Mouse (Mus musculus) lung, embryonic 15.5 days (tissue): ENCODE results near the gene Urod. TPM values are rescaled to one million over a fixed set of nuclear protein-coding genes. Genes with fewer than 3 reads are reported as not detected.

Experiments
- ATAC-seq: fragments of 200-750 bp; cut with Nextera tagmentation; 2 replicates; pipeline ENCODE4 v1.8.0; 2017; ENCODE audit warnings: moderate number of reproducible peaks, borderline replicate concordance; ENCODE audit not compliant: low FRiP score, low TSS enrichment; ENCODE audit errors: extremely low read depth
- H3K27ac ChIP-seq: fragments of 300-500 bp; sonication (generic); 2 replicates; pipeline ENCODE4 v1.5.1; 2015; ENCODE audit warnings: moderate library complexity, mild to moderate bottlenecking, inconsistent platforms
- H3K27me3 ChIP-seq: fragments of 300-500 bp; sonication (generic); 2 replicates; pipeline ENCODE4 v1.6.1; 2015; ENCODE audit warnings: inconsistent platforms
- H3K36me3 ChIP-seq: fragments of 300-500 bp; sonication (generic); 2 replicates; pipeline ENCODE4 v1.6.1; 2015; ENCODE audit warnings: inconsistent platforms
- H3K4me1 ChIP-seq: fragments of 300-500 bp; sonication (generic); 2 replicates; pipeline ENCODE4 v1.6.1; 2015; ENCODE audit warnings: inconsistent platforms
- H3K4me2 ChIP-seq: fragments of 300-500 bp; sonication (generic); 2 replicates; pipeline ENCODE4 v1.6.1; 2015; ENCODE audit warnings: inconsistent platforms, mild to moderate bottlenecking, moderate library complexity
- H3K4me3 ChIP-seq: fragments of 300-500 bp; sonication (generic); 2 replicates; pipeline ENCODE4 v1.5.1; 2015; ENCODE audit warnings: mild to moderate bottlenecking, inconsistent platforms
- H3K9ac ChIP-seq: fragments of 300-500 bp; sonication (generic); 2 replicates; pipeline ENCODE4 v1.6.1; 2015; ENCODE audit warnings: inconsistent platforms
- H3K9me3 ChIP-seq: fragments of 300-500 bp; sonication (generic); 2 replicates; pipeline ENCODE4 v1.6.1; 2016; ENCODE audit warnings: inconsistent platforms
- WGBS: fragments of 180-500 bp; shearing (Covaris S2); methylation state at CpG from one replicate; pipeline ENCODE4 v1.1.7; 2015; 5-methylcytosine and 5-hydroxymethylcytosine counted together
- polyA plus RNA-seq: library from polyadenylated mRNA; unstranded; fragments of >200 nt; fragmentation: Nextera tagmentation; extraction: Ambion mirVana; gene quantifications from 2 replicates; pipeline ENCODE4 v1.2.1, GENCODE M21; 2015

Gene Urod
- polyA plus RNA-seq, result 91.7 and 103 TPM in 2 replicates

- WGBS, result under 1% methylated on average over 38 of the region's 38 CpGs
- H3K27me3 ChIP-seq, result no peaks in the 10 kb centered on the region
- peaks cover 25% of the 10 kb centered on the region for H3K4me1 ChIP-seq
- H3K4me2 ChIP-seq, result peak within 1 kb of the TSS; percentile 98
- peak within 1 kb of the TSS; percentile 69 for H3K27ac ChIP-seq
- peak within 1 kb of the TSS; percentile 88 for H3K9ac ChIP-seq
- H3K36me3 ChIP-seq, result peaks cover 15% of the 10 kb centered on the region
- peak; percentile 95 for ATAC-seq
- H3K9me3 ChIP-seq, result no peaks in the 10 kb centered on the region
- peak within 1 kb of the TSS; percentile 99 for H3K4me3 ChIP-seq
Measured at GRCm38 (mm10) chr4:116993672-116994621, at the start of gene Urod. Gene Urod (minus strand): TSS chr4:116994413.

GRCm38 (mm10) chr4:117041283-117041721 is 47.1 kb upstream of the Urod start:
- Histone ChIP-seq H3K4me3 (no peak overlapping the region), H3K4me2 (0 out of 2 replicates have a peak overlapping the region, but pooled peaks have one; percentile 7), H3K27ac (peak overlapping the region; percentile 75), H3K9ac (no peak overlapping the region), H3K9me3 (no peaks in the 10 kb centered on the region), H3K27me3 (no peaks in the 10 kb centered on the region), H3K36me3 (no peaks in the 10 kb centered on the region), H3K4me1 (peaks cover 21% of the 10 kb centered on the region)
- WGBS, result 19% methylated on average over 4 of the region's 4 CpGs
- ATAC-seq, result peak; percentile 89

- no peaks in the 10 kb centered on the region for H3K9me3 ChIP-seq
- no peaks in the 10 kb centered on the region for H3K36me3 ChIP-seq
- no peaks in the 10 kb centered on the region for H3K27me3 ChIP-seq
- peak overlapping the region; percentile 75 for H3K27ac ChIP-seq
- no peak for ATAC-seq
- H3K4me3 ChIP-seq, result no peak overlapping the region
- 0 out of 2 replicates have a peak overlapping the region, but pooled peaks have one; percentile 7 for H3K4me2 ChIP-seq
- peaks cover 21% of the 10 kb centered on the region for H3K4me1 ChIP-seq
- H3K9ac ChIP-seq, result no peak overlapping the region
- WGBS, result 43% methylated on average over 1 of the region's 1 CpGs
Measured at GRCm38 (mm10) chr4:117040791-117041190, 46.6 kb upstream of the Urod start.

GRCm38 (mm10) chr4:117039925-117040687 is 45.9 kb upstream of the Urod start:
- H3K4me1 ChIP-seq, result peaks cover 21% of the 10 kb centered on the region
- no peaks in the 10 kb centered on the region for H3K27me3 ChIP-seq
- H3K36me3 ChIP-seq, result no peaks in the 10 kb centered on the region
- WGBS, result 32% methylated on average over 9 of the region's 9 CpGs
- H3K4me2 ChIP-seq, result no peak overlapping the region
- peak overlapping the region; percentile 75 for H3K27ac ChIP-seq
- H3K9ac ChIP-seq, result no peak overlapping the region
- ATAC-seq, result peak; percentile 27; the same call in 1 of the 2 replicates
- H3K9me3 ChIP-seq, result no peaks in the 10 kb centered on the region
- no peak overlapping the region for H3K4me3 ChIP-seq

- Histone ChIP-seq H3K4me3 (no peak overlapping the region), H3K27me3 (no peaks in the 10 kb centered on the region), H3K9me3 (no peaks in the 10 kb centered on the region), H3K4me2 (no peak overlapping the region), H3K36me3 (peaks cover 14% of the 10 kb centered on the region; the same call in 1 of the 2 replicates), H3K4me1 (no peaks in the 10 kb centered on the region), H3K27ac (no peak overlapping the region), H3K9ac (no peak overlapping the region)
- 84% methylated on average over 1 of the region's 1 CpGs for WGBS
- no peak for ATAC-seq
Measured at GRCm38 (mm10) chr4:117031105-117031504, 36.9 kb upstream of the Urod start.

GRCm38 (mm10) chr4:117023469-117023868 is 29.3 kb upstream of the Urod start:
- Histone ChIP-seq H3K36me3 (peaks cover 20% of the 10 kb centered on the region; the same call in 1 of the 2 replicates), H3K9me3 (no peaks in the 10 kb centered on the region), H3K4me1 (peaks cover 13% of the 10 kb centered on the region), H3K9ac (no peak overlapping the region), H3K4me2 (no peak overlapping the region), H3K27ac (no peak overlapping the region), H3K4me3 (no peak overlapping the region), H3K27me3 (no peaks in the 10 kb centered on the region)
- ATAC-seq, result no peak
- WGBS, result 93% methylated on average over 4 of the region's 4 CpGs

GRCm38 (mm10) chr4:117019206-117020134 is 25.3 kb upstream of the Urod start, which contains the start of gene Eif2b3:
Gene Eif2b3 (plus strand): TSS chr4:117019402.
- H3K4me2 ChIP-seq, result peak within 1 kb of the TSS; percentile 67
- no peaks in the 10 kb centered on the region for H3K9me3 ChIP-seq
- WGBS, result under 1% methylated on average over 61 of the region's 61 CpGs
- H3K27ac ChIP-seq, result no peak within 1 kb of the TSS
- peak; percentile 96 for ATAC-seq
- H3K27me3 ChIP-seq, result no peaks in the 10 kb centered on the region
- peaks cover 13% of the 10 kb centered on the region for H3K4me1 ChIP-seq
- H3K36me3 ChIP-seq, result peaks cover 17% of the 10 kb centered on the region; the same call in 1 of the 2 replicates
- H3K9ac ChIP-seq, result peak within 1 kb of the TSS; percentile 76
- H3K4me3 ChIP-seq, result peak within 1 kb of the TSS; percentile 73

- no peak overlapping the region for H3K9ac ChIP-seq
- H3K4me2 ChIP-seq, result no peak overlapping the region
- H3K4me1 ChIP-seq, result peaks cover 13% of the 10 kb centered on the region
- 84% methylated on average over 7 of the region's 7 CpGs for WGBS
- no peak overlapping the region for H3K4me3 ChIP-seq
- ATAC-seq, result no peak
- no peaks in the 10 kb centered on the region for H3K27me3 ChIP-seq
- no peaks in the 10 kb centered on the region for H3K9me3 ChIP-seq
- H3K27ac ChIP-seq, result no peak overlapping the region
- H3K36me3 ChIP-seq, result peaks cover 12% of the 10 kb centered on the region; the same call in 1 of the 2 replicates
Measured at GRCm38 (mm10) chr4:117018327-117018726, 24.1 kb upstream of the Urod start.

GRCm38 (mm10) chr4:117017738-117018137 is 23.5 kb upstream of the Urod start:
- H3K4me1 ChIP-seq, result peaks cover 13% of the 10 kb centered on the region
- no peak for ATAC-seq
- no peak overlapping the region for H3K4me3 ChIP-seq
- no peak overlapping the region for H3K4me2 ChIP-seq
- WGBS, result 90% methylated on average over 2 of the region's 2 CpGs
- peaks cover 7% of the 10 kb centered on the region; the same call in 1 of the 2 replicates for H3K36me3 ChIP-seq
- no peaks in the 10 kb centered on the region for H3K27me3 ChIP-seq
- no peak overlapping the region for H3K27ac ChIP-seq
- no peaks in the 10 kb centered on the region for H3K9me3 ChIP-seq
- H3K9ac ChIP-seq, result no peak overlapping the region

- H3K9me3 ChIP-seq, result no peaks in the 10 kb centered on the region
- no peak for ATAC-seq
- H3K36me3 ChIP-seq, result no peaks in the 10 kb centered on the region
- 49% methylated on average over 4 of the region's 4 CpGs for WGBS
- peaks cover 5% of the 10 kb centered on the region for H3K4me1 ChIP-seq
- no peak overlapping the region for H3K4me2 ChIP-seq
- no peak overlapping the region for H3K27ac ChIP-seq
- no peak overlapping the region for H3K4me3 ChIP-seq
- H3K9ac ChIP-seq, result no peak overlapping the region
- H3K27me3 ChIP-seq, result no peaks in the 10 kb centered on the region
Measured at GRCm38 (mm10) chr4:117014901-117015415, 20.7 kb upstream of the Urod start.
